15 mouse cellular contexts compared by ENCODE assay signal in genomic region chr10:50297547-50297946, GRCm38 (mm10).
"Had no signal": no experiment of that assay in that cellular context is flagged by ENCODE, and none has a peak within 500 bp of the region (broad histone marks: within the 10 kb centered on the region; RNA-seq: fewer than 3 reads in every experiment).

No protein-coding gene starts in this region.

- H3K27ac ChIP-seq: kidney, postnatal 0 days; limb, embryonic 12.5 days; limb, embryonic 15.5 days; liver, embryonic 14.5 days; macrophage had no signal

- H3K9ac ChIP-seq: limb, embryonic 12.5 days; limb, embryonic 15.5 days; liver, embryonic 14.5 days; liver, postnatal 0 days; lung, embryonic 14.5 days had no signal

- DNase-seq: kidney, postnatal 36 days; left cerebral cortex, postnatal 4 days; liver, postnatal 0 days; lung, embryonic 14.5 days; midbrain, embryonic 14.5 days; thymus, adult 18-20 months; thymus, postnatal 4 days had no signal

- H3K27me3 ChIP-seq: limb, embryonic 12.5 days; limb, embryonic 15.5 days had no signal

- H3K4me1 ChIP-seq: limb, embryonic 12.5 days; limb, embryonic 15.5 days had no signal

- H3K9me3 ChIP-seq: limb, embryonic 12.5 days; limb, embryonic 15.5 days had no signal

- ATAC-seq: liver, postnatal 0 days; lung, postnatal 0 days had no signal

- H3K4me2 ChIP-seq: limb, embryonic 12.5 days; limb, embryonic 15.5 days; liver, embryonic 11.5 days; lung, embryonic 14.5 days; midbrain, embryonic 11.5 days had no signal

- H3K36me3 ChIP-seq: limb, embryonic 12.5 days; limb, embryonic 15.5 days had no signal

- H3K4me3 ChIP-seq: limb, embryonic 12.5 days; limb, embryonic 15.5 days had no signal
